Mouse (Mus musculus): ENCODE measurements around the gene Nfib. TPM values are rescaled to one million over a fixed set of nuclear protein-coding genes. Genes with fewer than 3 reads are reported as not detected.

The Nfib gene
- polyA plus RNA-seq (2012; rRNA removed; ENCODE audit: low replicate concordance), result 30.0 and 44.5 TPM in 2 replicates

DNA sequence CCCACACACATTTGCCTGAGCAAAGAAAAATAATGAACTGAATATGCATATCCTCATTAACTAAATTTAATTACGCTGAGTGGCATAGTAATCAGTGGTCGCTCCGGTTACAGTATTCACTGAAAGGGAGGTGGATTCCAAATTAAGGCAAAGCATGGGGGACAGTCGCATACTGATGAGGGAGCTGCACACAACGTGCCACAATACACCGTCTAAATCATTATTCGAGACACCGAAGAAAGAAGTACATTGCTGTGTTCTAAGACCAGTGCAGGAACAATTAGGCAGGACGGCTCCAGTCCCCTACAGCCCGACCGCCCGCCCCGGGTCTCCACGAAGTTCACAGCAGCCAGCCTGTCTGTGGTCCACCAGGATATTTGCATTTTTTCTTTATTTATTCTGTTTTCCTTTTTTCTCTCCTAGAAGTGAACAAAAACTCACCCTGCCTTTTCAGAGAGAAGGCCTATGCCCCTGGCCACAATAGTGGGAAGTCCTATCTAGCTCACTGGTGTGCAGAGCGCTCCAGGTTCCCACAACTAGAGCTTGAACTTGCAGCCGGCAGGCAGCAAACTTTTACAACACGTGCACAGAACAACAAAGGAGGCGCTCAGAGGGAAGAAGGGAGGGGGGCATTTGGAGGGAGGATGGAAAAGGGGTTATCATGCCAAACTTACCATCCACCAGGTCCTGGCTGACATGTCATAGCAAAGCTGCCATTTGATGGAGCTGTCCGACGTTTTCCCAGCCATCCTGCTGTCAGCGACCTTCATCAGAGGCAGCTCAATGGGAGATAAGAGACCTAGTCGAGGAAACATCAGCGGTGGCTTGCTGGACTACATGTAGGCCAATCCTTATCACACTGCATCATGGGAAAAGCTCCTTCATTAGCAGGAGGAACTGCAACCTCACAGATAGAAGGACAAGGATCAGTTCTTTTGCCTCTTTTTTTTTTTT is at the start of gene Nfib:
Nfib (minus strand) TSS at position 910 of the 954 bp plus-strand sequence.

Other genes with a start within 250 kb of the Nfib start
- 3.0 and 5.6 TPM in 2 replicates for gene Zdhhc21, start 154.2 kb upstream of the Nfib start, polyA plus RNA-seq (2012; rRNA removed; ENCODE audit: low replicate concordance)
- not detected in 2 replicates for gene Cer1, start 179.4 kb upstream of the Nfib start, polyA plus RNA-seq (2012; rRNA removed; ENCODE audit: low replicate concordance)

Measured in subcutaneous adipose tissue, adult 2 months (tissue).